Mouse (Mus musculus) lung, embryonic 16.5 days (tissue): Measurements from ENCODE around the gene Chd6. TPM values are rescaled to one million over a fixed set of nuclear protein-coding genes. Genes with fewer than 3 reads are reported as not detected.

Experiments used
- ATAC-seq: fragments of 200-750 bp; cut with Nextera tagmentation; 2 replicates; pipeline ENCODE4 v1.8.0; 2017; ENCODE audit warnings: low read depth, mild to moderate bottlenecking, moderate library complexity
- H3K27ac ChIP-seq: fragments of 300-500 bp; sonication (generic); 2 replicates; pipeline ENCODE4 v1.5.1; 2014; ENCODE audit warnings: mild to moderate bottlenecking, control low read depth, low read length
- H3K27me3 ChIP-seq: fragments of 300-500 bp; sonication (generic); 2 replicates; pipeline ENCODE4 v1.6.1; 2014; ENCODE audit warnings: low read depth, low read length, mixed read lengths; ENCODE audit not compliant: control insufficient read depth, insufficient read depth
- H3K36me3 ChIP-seq: fragments of 300-500 bp; sonication (generic); 2 replicates; pipeline ENCODE4 v1.6.1; 2014; ENCODE audit warnings: low read length; ENCODE audit not compliant: control insufficient read depth, insufficient read depth
- H3K4me1 ChIP-seq: fragments of 300-500 bp; sonication (generic); replicated peaks from 2 replicates; pipeline ENCODE4 v1.6.1; 2014; ENCODE audit warnings: low read length, mixed read lengths; ENCODE audit not compliant: control insufficient read depth, insufficient read depth
- H3K4me2 ChIP-seq: fragments of 300-500 bp; sonication (generic); 2 replicates; pipeline ENCODE4 v1.6.1; 2014; ENCODE audit warnings: low read depth, low read length, control low read depth
- H3K4me3 ChIP-seq: fragments of 300-500 bp; sonication (generic); 2 replicates; pipeline ENCODE4 v1.5.1; 2014; ENCODE audit warnings: mild to moderate bottlenecking, low read length, control low read depth
- H3K9ac ChIP-seq: fragments of 300-500 bp; sonication (generic); 2 replicates; pipeline ENCODE4 v1.6.1; 2014; ENCODE audit warnings: low read length, control low read depth
- H3K9me3 ChIP-seq: fragments of 300-500 bp; sonication (generic); 2 replicates; pipeline ENCODE4 v1.6.1; 2016; ENCODE audit warnings: low read length; ENCODE audit not compliant: control insufficient read depth
- WGBS: fragments of 180-500 bp; shearing (Covaris S2); extraction: QIAGEN DNeasy Blood & Tissue Kit; methylation state at CpG from one replicate; pipeline ENCODE4 v1.1.7; 2014; 5-methylcytosine and 5-hydroxymethylcytosine counted together
- polyA plus RNA-seq: library from polyadenylated mRNA; unstranded; fragments of >200 nt; fragmentation: Nextera tagmentation; extraction: Ambion mirVana; gene quantifications from 2 replicates; pipeline ENCODE4 v1.2.1, GENCODE M21; 2015

Chd6 gene
- polyA plus RNA-seq, 1 experiment from 2014 or later: 33.8 TPM

DNA sequence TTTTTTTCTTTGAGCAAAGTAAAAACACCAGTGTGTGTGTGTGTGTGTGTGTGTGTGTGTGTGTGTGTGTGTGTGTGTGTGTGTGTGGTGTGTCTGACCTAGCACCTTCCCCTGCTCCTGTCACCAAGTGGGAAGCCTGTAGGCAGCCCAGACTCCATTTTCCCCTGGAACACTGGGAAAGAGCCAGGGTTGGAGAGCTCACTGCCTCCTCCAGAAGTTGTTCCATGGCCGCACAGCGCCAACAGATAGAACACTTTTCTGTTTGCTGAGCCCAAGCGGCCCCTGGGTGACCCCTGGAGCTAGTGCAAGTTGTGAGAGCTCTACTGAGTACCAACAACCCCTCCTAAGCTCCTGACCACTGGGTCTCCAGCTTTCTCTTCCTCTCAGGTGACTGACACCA lies 175.9 kb downstream of the Chd6 start:
- WGBS: 37% methylated on average over 3 of the region's 3 CpGs
- Histone ChIP-seq H3K9me3 (0 out of 2 replicates have a peak, but pooled peaks cover 3% of the 10 kb centered on the region), H3K9ac (no peak overlapping the region), H3K4me3 (no peak overlapping the region), H3K4me2 (no peak overlapping the region), H3K27me3 (no peaks in the 10 kb centered on the region), H3K27ac (no peak overlapping the region), H3K36me3 (no peaks in the 10 kb centered on the region), H3K4me1 (no peaks in the 10 kb centered on the region)
- ATAC-seq: no peak; the same call in 1 of the 2 replicates

DNA sequence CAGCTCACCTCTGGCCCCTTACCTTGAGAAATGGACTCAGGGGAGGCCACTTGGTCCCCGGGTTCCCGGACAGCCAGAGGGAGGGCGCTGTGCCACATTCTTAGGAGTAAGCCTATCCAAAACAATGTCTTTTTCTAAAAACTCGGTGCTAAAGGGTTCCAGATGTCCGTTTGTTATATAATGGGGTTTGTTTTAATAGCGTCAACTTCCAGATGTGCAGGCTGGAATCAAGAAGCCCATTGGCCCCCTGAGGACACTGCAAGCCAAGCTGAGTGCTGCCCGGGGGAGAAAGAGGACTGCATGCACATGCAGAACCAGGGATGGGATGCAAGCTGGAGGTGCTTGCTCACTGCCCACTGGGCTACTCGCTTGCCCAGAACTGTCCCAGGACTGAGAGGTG lies 176.6 kb downstream of the Chd6 start:
- H3K4me2 ChIP-seq: no peak overlapping the region
- no peaks in the 10 kb centered on the region for H3K27me3 ChIP-seq
- no peak overlapping the region for H3K9ac ChIP-seq
- no peaks in the 10 kb centered on the region for H3K36me3 ChIP-seq
- H3K4me1 ChIP-seq: no peaks in the 10 kb centered on the region
- 0 out of 2 replicates have a peak, but pooled peaks cover 3% of the 10 kb centered on the region for H3K9me3 ChIP-seq
- no peak overlapping the region for H3K4me3 ChIP-seq
- 48% methylated on average over 8 of the region's 8 CpGs for WGBS
- no peak overlapping the region for H3K27ac ChIP-seq
- no peak for ATAC-seq

DNA sequence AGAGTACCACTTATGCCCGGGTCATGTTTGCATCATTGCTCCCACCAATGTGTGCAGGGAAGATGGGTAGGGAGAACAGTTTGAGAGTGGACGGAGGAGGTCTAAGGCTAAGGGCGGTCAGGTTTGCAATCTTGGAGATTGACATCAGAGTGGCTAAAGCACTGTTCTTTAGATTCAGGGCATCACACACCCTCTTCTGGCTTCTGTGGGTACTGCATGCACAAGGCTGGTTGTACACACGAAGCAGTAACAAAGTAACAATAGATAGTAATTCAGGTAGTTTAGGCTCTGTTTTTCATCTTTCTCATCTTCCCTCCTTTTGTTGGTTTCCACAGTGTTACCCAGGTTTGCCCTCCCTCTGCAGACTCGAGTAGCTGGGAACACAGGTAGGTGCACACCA lies 177.5 kb downstream of the Chd6 start:
- H3K27ac ChIP-seq: no peak overlapping the region
- H3K9me3 ChIP-seq: 0 out of 2 replicates have a peak, but pooled peaks cover 3% of the 10 kb centered on the region
- H3K9ac ChIP-seq: no peak overlapping the region
- H3K4me2 ChIP-seq: no peak overlapping the region
- H3K4me3 ChIP-seq: no peak overlapping the region
- no peak for ATAC-seq
- H3K36me3 ChIP-seq: no peaks in the 10 kb centered on the region
- 92% methylated on average over 5 of the region's 5 CpGs for WGBS
- no peaks in the 10 kb centered on the region for H3K4me1 ChIP-seq
- no peaks in the 10 kb centered on the region for H3K27me3 ChIP-seq

DNA sequence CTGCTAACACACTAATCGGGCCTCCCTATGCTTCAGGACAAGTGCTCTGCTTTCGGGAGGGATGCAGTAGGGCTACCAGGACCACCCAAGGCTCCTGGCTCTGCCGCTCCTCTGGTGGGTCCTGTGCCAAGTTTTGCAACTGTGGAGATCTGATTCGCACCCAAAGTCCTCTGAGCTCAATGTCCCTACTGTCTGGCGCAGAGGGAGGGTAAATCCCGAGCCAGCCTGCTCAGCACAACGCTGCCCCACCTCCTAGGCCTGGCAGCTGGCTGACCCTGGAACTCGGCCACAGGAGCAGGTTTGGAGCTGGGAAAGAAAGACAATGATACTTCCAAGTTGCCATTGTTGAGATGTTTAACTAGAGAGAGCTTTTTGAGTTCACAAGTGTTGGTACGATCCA lies 183.7 kb downstream of the Chd6 start:
- no peak overlapping the region for H3K4me2 ChIP-seq
- no peak overlapping the region for H3K27ac ChIP-seq
- 50% methylated on average over 9 of the region's 9 CpGs for WGBS
- peaks cover 6% of the 10 kb centered on the region for H3K4me1 ChIP-seq
- no peak overlapping the region for H3K9ac ChIP-seq
- peaks cover 3% of the 10 kb centered on the region; the same call in 1 of the 2 replicates for H3K9me3 ChIP-seq
- no peaks in the 10 kb centered on the region for H3K36me3 ChIP-seq
- H3K27me3 ChIP-seq: no peaks in the 10 kb centered on the region
- 0 out of 2 replicates have a peak, but pooled peaks have one; percentile 24 for ATAC-seq
- H3K4me3 ChIP-seq: no peak overlapping the region

DNA sequence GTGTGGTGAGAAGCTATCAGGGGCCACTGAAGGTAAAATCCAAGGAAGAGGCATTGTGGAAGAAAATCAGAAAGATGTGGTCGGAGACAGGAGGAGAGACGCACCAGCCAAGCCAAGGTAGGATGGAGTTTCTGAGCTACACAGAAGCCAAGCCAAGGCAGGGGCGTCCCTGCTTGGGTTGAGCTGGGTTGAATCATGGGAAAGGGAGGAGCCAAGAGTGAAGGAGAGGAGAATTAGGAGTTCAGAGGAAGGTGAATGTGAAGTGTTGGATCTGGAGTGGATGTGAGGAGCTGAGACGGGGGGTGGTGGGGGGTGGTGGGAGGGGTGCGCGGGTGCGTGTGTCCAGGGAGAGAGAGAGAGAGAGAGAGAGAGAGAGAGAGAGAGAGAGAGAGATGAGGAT lies 187.6 kb downstream of the Chd6 start:
- peaks cover 3% of the 10 kb centered on the region; the same call in 1 of the 2 replicates for H3K9me3 ChIP-seq
- H3K4me3 ChIP-seq: no peak overlapping the region
- H3K4me1 ChIP-seq: peaks cover 6% of the 10 kb centered on the region
- no peak overlapping the region for H3K9ac ChIP-seq
- WGBS: 29% methylated on average over 7 of the region's 7 CpGs
- H3K27me3 ChIP-seq: no peaks in the 10 kb centered on the region
- H3K4me2 ChIP-seq: peak overlapping the region; percentile 35
- H3K36me3 ChIP-seq: no peaks in the 10 kb centered on the region
- ATAC-seq: peak; percentile 54; the same call in 1 of the 2 replicates
- no peak overlapping the region for H3K27ac ChIP-seq

DNA sequence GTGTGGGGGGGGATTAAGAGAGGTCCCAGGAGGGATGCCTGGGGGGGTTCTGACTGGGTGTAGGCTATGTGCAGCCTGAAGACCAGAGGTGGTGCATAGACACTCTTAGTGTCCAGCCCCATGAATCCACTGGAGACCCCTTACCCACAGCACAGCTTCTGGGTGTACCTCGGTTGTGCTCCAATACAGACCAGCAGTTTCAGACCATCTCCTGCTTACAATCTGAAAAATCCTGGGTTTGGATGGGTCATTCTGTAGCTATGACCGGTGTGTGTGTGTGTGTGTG lies 190.0 kb downstream of the Chd6 start:
- no peak overlapping the region for H3K4me2 ChIP-seq
- WGBS: 68% methylated on average over 2 of the region's 2 CpGs
- H3K27ac ChIP-seq: no peak overlapping the region
- peaks cover 10% of the 10 kb centered on the region for H3K4me1 ChIP-seq
- H3K4me3 ChIP-seq: no peak overlapping the region
- H3K27me3 ChIP-seq: no peaks in the 10 kb centered on the region
- no peak for ATAC-seq
- H3K9ac ChIP-seq: no peak overlapping the region
- H3K36me3 ChIP-seq: no peaks in the 10 kb centered on the region
- H3K9me3 ChIP-seq: peaks cover 3% of the 10 kb centered on the region; the same call in 1 of the 2 replicates

DNA sequence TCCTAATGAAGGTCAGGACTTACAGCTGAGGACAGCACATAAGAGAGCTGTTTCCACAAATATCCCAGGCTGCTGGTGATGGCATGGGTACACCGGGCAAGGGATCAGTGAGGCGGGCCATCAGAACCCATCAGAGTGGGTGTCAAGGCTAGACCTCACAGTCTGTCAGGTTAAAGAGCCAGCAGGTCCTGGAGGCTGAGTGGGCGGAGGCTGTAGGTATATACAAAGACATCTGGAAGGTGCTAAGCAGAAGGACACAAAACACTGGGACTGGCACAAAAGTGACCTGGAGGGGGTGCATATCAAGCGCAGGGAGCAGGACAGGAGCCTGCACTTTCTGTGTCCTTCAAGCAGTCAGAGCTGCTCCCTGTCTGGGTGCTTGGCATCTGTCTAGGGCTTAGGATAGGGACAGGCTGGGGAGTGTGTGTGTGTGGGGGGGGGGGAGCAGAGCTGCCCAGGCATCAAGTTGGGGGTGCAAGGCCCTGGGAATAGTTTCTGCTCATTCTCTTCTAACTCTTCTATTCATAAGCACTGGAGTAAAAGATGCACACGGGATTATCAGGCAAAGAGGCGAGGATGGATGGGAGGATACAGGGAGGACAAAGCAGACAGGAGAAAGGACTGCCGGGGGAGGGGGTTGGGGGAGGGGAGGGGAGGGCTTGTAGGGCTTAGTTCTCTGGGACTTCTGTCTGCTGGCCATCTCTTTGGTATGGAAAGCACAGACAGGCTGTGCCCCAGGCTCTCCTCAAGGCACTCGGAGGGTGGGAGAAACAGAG lies 190.5 kb downstream of the Chd6 start:
- ATAC-seq: no peak
- Histone ChIP-seq H3K36me3 (no peaks in the 10 kb centered on the region), H3K27me3 (peaks cover under 1% of the 10 kb centered on the region; the same call in 1 of the 2 replicates), H3K27ac (no peak overlapping the region), H3K4me2 (no peak overlapping the region), H3K9me3 (peaks cover 3% of the 10 kb centered on the region; the same call in 1 of the 2 replicates), H3K9ac (no peak overlapping the region), H3K4me3 (no peak overlapping the region), H3K4me1 (peaks cover 10% of the 10 kb centered on the region)
- 61% methylated on average over 8 of the region's 8 CpGs for WGBS

DNA sequence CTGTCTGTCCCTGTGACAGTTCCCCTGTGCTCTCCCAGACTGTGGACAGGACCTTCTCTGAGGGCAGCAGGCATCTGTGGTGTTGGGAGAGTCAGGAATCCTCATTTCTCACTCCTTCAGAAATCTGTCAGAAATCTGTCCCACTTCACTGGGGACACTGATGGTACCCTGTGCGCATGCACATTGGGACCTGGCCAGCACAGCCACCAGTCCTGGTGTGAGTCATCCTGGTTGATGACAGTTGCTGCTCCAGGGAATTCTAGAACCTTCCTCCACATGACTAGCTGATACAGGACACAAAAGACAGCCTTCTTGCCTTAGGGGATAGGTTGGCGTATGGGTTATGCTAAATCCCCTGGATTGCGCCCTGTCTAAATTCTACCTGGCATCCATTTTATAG lies 191.6 kb downstream of the Chd6 start:
- no peak for ATAC-seq
- Histone ChIP-seq H3K9ac (no peak overlapping the region), H3K27me3 (peaks cover 11% of the 10 kb centered on the region), H3K4me2 (no peak overlapping the region), H3K4me1 (peaks cover 14% of the 10 kb centered on the region), H3K27ac (no peak overlapping the region), H3K4me3 (no peak overlapping the region), H3K36me3 (no peaks in the 10 kb centered on the region), H3K9me3 (peaks cover 2% of the 10 kb centered on the region; the same call in 1 of the 2 replicates)
- WGBS: 92% methylated on average over 3 of the region's 3 CpGs

DNA sequence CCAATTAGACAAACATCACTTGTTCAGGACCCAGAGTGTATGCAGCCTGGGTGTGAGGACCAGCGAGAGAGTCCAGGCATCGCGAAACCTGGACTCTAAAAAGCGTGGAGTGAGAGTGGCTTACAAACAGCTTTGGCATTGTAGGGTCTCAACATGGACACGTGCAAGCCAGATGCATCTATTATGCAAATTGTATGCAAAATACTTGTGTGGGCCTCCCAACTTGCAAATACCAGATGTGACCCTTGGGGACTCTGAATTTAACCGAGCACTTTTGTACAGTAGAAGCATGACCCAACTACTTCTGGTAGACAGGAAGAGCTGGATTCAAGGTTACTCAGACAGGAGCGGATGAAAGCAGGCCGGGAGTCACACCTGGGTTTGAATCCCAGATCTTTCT lies 192.2 kb downstream of the Chd6 start:
- ATAC-seq: no peak
- Histone ChIP-seq H3K27ac (no peak overlapping the region), H3K9me3 (no peaks in the 10 kb centered on the region), H3K27me3 (peaks cover 16% of the 10 kb centered on the region), H3K4me2 (no peak overlapping the region), H3K4me1 (peaks cover 17% of the 10 kb centered on the region), H3K36me3 (no peaks in the 10 kb centered on the region), H3K9ac (no peak overlapping the region), H3K4me3 (no peak overlapping the region)
- WGBS: 82% methylated on average over 8 of the region's 8 CpGs
